Mouse (Mus musculus) c-Kit-positive CD71-positive TER-119-positive erythroid progenitor cells, embryonic 14.5 days (primary cell): ENCODE data around the gene Cd164l2.

ENCODE experiments used
- DNase-seq: peaks from one replicate; pipeline ENCODE4 v3.0.0-alpha.2; 2013; ENCODE audit warnings: low spot score

The Cd164l2 gene

GRCm38 (mm10) chr4:133195014-133195413, 16.9 kb upstream of the Cd164l2 start:
- no peak for DNase-seq

- DNase-seq = no peak
These were observed 15.8 kb upstream of the Cd164l2 start for GRCm38 (mm10) chr4:133196136-133196535.

GRCm38 (mm10) chr4:133196852-133197251, 15.1 kb upstream of the Cd164l2 start:
- no peak for DNase-seq

- DNase-seq = no peak
These were observed 14.6 kb upstream of the Cd164l2 start for GRCm38 (mm10) chr4:133197355-133197754.

- no peak for DNase-seq
These were observed 14.1 kb upstream of the Cd164l2 start for GRCm38 (mm10) chr4:133197801-133198286.

GRCm38 (mm10) chr4:133198337-133199180, 13.4 kb upstream of the Cd164l2 start:
- no peak for DNase-seq

- DNase-seq = no peak
These were observed 12.2 kb upstream of the Cd164l2 start for GRCm38 (mm10) chr4:133199743-133200142.

- DNase-seq = no peak
These were observed 11.6 kb upstream of the Cd164l2 start for GRCm38 (mm10) chr4:133200343-133200742.

- DNase-seq = no peak
These were observed 10.7 kb upstream of the Cd164l2 start for GRCm38 (mm10) chr4:133201006-133201771.

GRCm38 (mm10) chr4:133202254-133202653, 9.7 kb upstream of the Cd164l2 start:
- no peak for DNase-seq

GRCm38 (mm10) chr4:133203591-133203990, 8.3 kb upstream of the Cd164l2 start:
- DNase-seq = no peak

GRCm38 (mm10) chr4:133204379-133204778, 7.6 kb upstream of the Cd164l2 start:
- DNase-seq = no peak

GRCm38 (mm10) chr4:133209366-133209765, 2.6 kb upstream of the Cd164l2 start:
- DNase-seq = peak; percentile 56

- no peak for DNase-seq
These were observed 1.7 kb upstream of the Cd164l2 start for GRCm38 (mm10) chr4:133210023-133210787.

GRCm38 (mm10) chr4:133210788-133211390, 1.0 kb upstream of the Cd164l2 start:
- DNase-seq = no peak

- peak; percentile 56 for DNase-seq
These were observed 784 bp downstream of the Cd164l2 start for GRCm38 (mm10) chr4:133212562-133213267.

- DNase-seq = no peak
These were observed 1.3 kb downstream of the Cd164l2 start for GRCm38 (mm10) chr4:133213268-133213590.

GRCm38 (mm10) chr4:133213661-133214060, 1.7 kb downstream of the Cd164l2 start:
- DNase-seq = no peak

GRCm38 (mm10) chr4:133217641-133218040, 5.7 kb downstream of the Cd164l2 start:
- peak; percentile 66 for DNase-seq

GRCm38 (mm10) chr4:133218745-133219144, 6.8 kb downstream of the Cd164l2 start:
- no peak for DNase-seq

GRCm38 (mm10) chr4:133220656-133221055, 8.7 kb downstream of the Cd164l2 start:
- no peak for DNase-seq
